Comparison of ENCODE assay signal across 8 mouse cellular contexts in the genomic region with DNA sequence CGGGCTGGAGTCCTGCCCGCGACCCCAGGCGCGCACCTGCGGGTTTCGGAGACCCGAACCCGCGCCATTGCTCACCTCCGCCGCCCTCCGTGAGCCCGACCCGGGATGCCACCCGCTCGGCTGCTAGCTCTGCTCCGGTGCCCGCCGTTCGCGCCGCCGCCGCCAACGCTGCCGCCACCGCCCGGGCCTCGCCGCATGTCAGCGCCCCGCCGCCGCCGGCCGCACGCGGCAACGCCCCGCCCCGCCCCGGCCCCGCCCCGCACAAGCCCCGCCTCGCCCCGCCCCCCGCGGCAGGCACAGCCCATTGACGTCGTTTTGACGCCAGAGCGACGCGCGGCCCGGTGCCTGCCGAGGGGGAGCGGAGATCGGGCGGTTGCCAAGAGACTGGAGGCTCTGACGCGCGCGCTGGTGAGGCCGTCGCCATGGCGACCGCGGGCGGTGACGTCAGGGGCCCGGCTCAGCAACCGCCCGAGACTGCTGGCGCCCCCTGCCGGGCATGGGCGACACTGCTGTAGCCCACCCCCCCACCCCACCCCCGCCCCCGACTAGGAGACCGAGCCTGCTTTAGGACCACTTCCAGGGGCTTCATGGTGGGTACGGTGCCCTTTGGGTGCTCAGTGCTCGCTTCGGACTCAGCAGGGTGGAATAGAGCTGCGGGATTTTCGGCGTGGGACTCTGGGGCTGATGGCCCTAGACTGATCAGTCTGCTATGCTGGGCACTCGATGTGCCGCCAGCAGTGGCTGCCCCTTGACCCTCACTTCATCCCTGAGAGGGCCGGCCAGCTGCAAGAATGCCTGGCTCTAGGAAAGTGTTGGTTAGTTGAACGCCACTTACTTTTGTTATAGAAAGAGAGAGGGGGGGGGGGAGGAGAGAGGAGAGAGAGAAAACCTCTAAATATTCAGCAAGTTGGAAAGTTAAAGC. TPM values are rescaled to one million over a fixed set of nuclear protein-coding genes. Genes with fewer than 3 reads are reported as not detected.
DNase-seq lines count a peak whose midpoint lies in the region; ATAC-seq and TF ChIP-seq lines count a peak whose summit lies in the region.

A gene (minus strand): TSS at position 208 of the 922 bp plus-strand sequence.

- no peak for TF ChIP-seq POLR2A in ES-Bruce4 (IDR thresholded peaks at IDR 0.05; ENCODE audit: insufficient read depth, low read length)
- peak; percentile 32; the same call in 1 of the 2 replicates for TF ChIP-seq POLR2A in lung, adult 2 months (IDR thresholded peaks at IDR 0.05; ENCODE audit: borderline replicate concordance, extremely low read depth, low read depth, low read length)

- peak within 1 kb of the TSS; percentile 99 for H3K4me3 ChIP-seq in ES-Bruce4 (ENCODE audit: low read depth, low read length)
- H3K4me3 ChIP-seq in forebrain, embryonic 14.5 days (ENCODE audit: low read depth, low read length) = peak within 1 kb of the TSS; percentile 95
- peak within 1 kb of the TSS; percentile 93 for H3K4me3 ChIP-seq in lung, adult 2 months (replicated peaks; ENCODE audit: extremely low read depth, low read depth, low read length)

- intact Hi-C loops in heart, postnatal 14 days (cut with DNase I) = loop anchor here (1.0 to 5.0 kb wide), 7 partner anchors 27 to 169 kb away; no protein-coding TSS in a partner anchor

- no peak within 1 kb of the TSS for H3K27ac ChIP-seq in ES-Bruce4 (ENCODE audit: insufficient read depth, low read length)
- H3K27ac ChIP-seq in forebrain, embryonic 14.5 days (ENCODE audit: low read depth, low read length) = peak within 1 kb of the TSS; percentile 82

- H3K9me3 ChIP-seq in ES-Bruce4 (replicated peaks; ENCODE audit: control insufficient read depth, insufficient read depth, low read length, poor library complexity, severe bottlenecking) = no peaks in the 10 kb centered on the region
- no peaks in the 10 kb centered on the region for H3K9me3 ChIP-seq in forebrain, embryonic 14.5 days (replicated peaks; ENCODE audit: control insufficient read depth, low read length)

- ATAC-seq in cerebellum, adult (ENCODE audit: insufficient number of reproducible peaks, low FRiP score, low TSS enrichment) = peak; percentile 74; the same call in 1 of the 2 replicates
- peak; percentile 93 for ATAC-seq in forebrain, embryonic 14.5 days
- ATAC-seq in neutrophil, adult 5-6 weeks (ENCODE audit: extremely low read depth, insufficient number of reproducible peaks, low FRiP score, poor library complexity, severe bottlenecking) = peak; percentile 87

- peak within 1 kb of the TSS; percentile 84 for H3K9ac ChIP-seq in ES-Bruce4 (ENCODE audit: low read depth, poor library complexity, severe bottlenecking)
- peak within 1 kb of the TSS; percentile 91 for H3K9ac ChIP-seq in forebrain, embryonic 14.5 days (ENCODE audit: low read length)

- peak; percentile 98 for DNase-seq in forebrain, embryonic 14.5 days (ENCODE audit: low spot score)
- DNase-seq in heart, postnatal 14 days = peak; percentile 100
- DNase-seq in layer of hippocampus, adult 18-20 months (ENCODE audit: low spot score in 2 of 2) = peak; percentile 94 to 99
- DNase-seq in lung, adult 2 months = peak; percentile 97
- peak; percentile 94 to 95 for DNase-seq in thymus, adult 18-20 months

- H3K4me1 ChIP-seq in ES-Bruce4 (ENCODE audit: control insufficient read depth, insufficient read depth, low read length) = peaks cover 5% of the 10 kb centered on the region
- H3K4me1 ChIP-seq in forebrain, embryonic 14.5 days (ENCODE audit: control insufficient read depth, insufficient read depth, low read length) = peaks cover 23% of the 10 kb centered on the region
- H3K4me1 ChIP-seq in lung, adult 2 months (ENCODE audit: control insufficient read depth, insufficient read depth, low read length) = peaks cover 7% of the 10 kb centered on the region

- peak; percentile 47 for TF ChIP-seq CTCF in ES-Bruce4 (IDR thresholded peaks at IDR 0.05; ENCODE audit: low read depth, low read length)
- peak; percentile 29; the same call in 1 of the 2 replicates for TF ChIP-seq CTCF in lung, adult 2 months (IDR thresholded peaks at IDR 0.05; ENCODE audit: insufficient read depth, low read length)

- H3K27me3 ChIP-seq in ES-Bruce4 (ENCODE audit: control insufficient read depth, insufficient read depth, low read length, poor library complexity, severe bottlenecking) = no peaks in the 10 kb centered on the region
- no peaks in the 10 kb centered on the region for H3K27me3 ChIP-seq in forebrain, embryonic 14.5 days (replicated peaks; ENCODE audit: control insufficient read depth, insufficient read depth, low read length)

- peaks cover 11% of the 10 kb centered on the region; the same call in 1 of the 2 replicates for H3K36me3 ChIP-seq in ES-Bruce4 (ENCODE audit: control insufficient read depth, insufficient read depth, low read length, poor library complexity, severe bottlenecking)
- peaks cover 12% of the 10 kb centered on the region for H3K36me3 ChIP-seq in forebrain, embryonic 14.5 days (ENCODE audit: control insufficient read depth, insufficient read depth, low read length)

- peak within 1 kb of the TSS; percentile 72 for H3K4me2 ChIP-seq in forebrain, embryonic 14.5 days (ENCODE audit: low read length)

- 0 out of 2 replicates have a peak, but pooled peaks have one; percentile 8 for TF ChIP-seq EP300 in ES-Bruce4 (IDR thresholded peaks at IDR 0.05; ENCODE audit: insufficient read depth, low read depth, low read length)

- WGBS in forebrain, embryonic 14.5 days = under 1% methylated on average over 72 of the region's 92 CpGs
- WGBS in lung, adult 2 months = 1% methylated on average over 73 of the region's 92 CpGs

RNA-seq across cellular contexts. Expression of the gene that starts here (rescaled TPM):
- 45.1 and 48.4 TPM in 2 replicates for polyA plus RNA-seq in ES-Bruce4 (2011; ENCODE audit: insufficient read depth, insufficient read length, low read depth, missing spikeins)
- polyA plus RNA-seq in forebrain, embryonic 14.5 days (2014; fragmentation: Nextera tagmentation; extraction: Ambion mirVana) = 12.2 and 14.7 TPM in 2 replicates
- total RNA-seq in heart, postnatal 14 days (2021) = 10 to 100 TPM; 41.4 to 72.2 TPM
- 10 to 100 TPM; 17.0 to 20.1 TPM for total RNA-seq in layer of hippocampus, adult 18-20 months (2021)
- 60.5 and 87.9 TPM in 2 replicates for polyA plus RNA-seq in lung, adult 2 months (2012; rRNA removed)
- 79.1 and 90.7 TPM in 2 replicates for total RNA-seq in neutrophil, adult 5-6 weeks (2017)
